Mouse (Mus musculus) testis, adult 2 months (tissue): ENCODE measurements around the gene Kiss1r. TPM values are rescaled to one million over a fixed set of nuclear protein-coding genes. Genes with fewer than 3 reads are reported as not detected.
A peak's percentile ranks its signal among the peaks of the same experiment; 100 is the strongest.

Experiments
- H3K27ac ChIP-seq: fragments of 200-500 bp; 2 replicates; pipeline ENCODE4 v1.5.1; 2012; ENCODE audit warnings: low read depth, low read length; ENCODE audit not compliant: control insufficient read depth, insufficient read depth
- H3K27me3 ChIP-seq: fragments of 200-500 bp; 2 replicates; pipeline ENCODE4 v1.6.1; 2012; ENCODE audit warnings: mild to moderate bottlenecking, low read length, moderate library complexity; ENCODE audit not compliant: control insufficient read depth, insufficient read depth
- H3K36me3 ChIP-seq: fragments of 200-500 bp; 2 replicates; pipeline ENCODE4 v1.6.1; 2012; ENCODE audit warnings: mild to moderate bottlenecking, low read length; ENCODE audit not compliant: control insufficient read depth, insufficient read depth
- H3K4me1 ChIP-seq: fragments of 200-500 bp; 2 replicates; pipeline ENCODE4 v1.6.1; 2012; ENCODE audit warnings: low read length; ENCODE audit not compliant: control insufficient read depth, insufficient read depth
- H3K4me3 ChIP-seq: fragments of 200-500 bp; 2 replicates; pipeline ENCODE4 v1.5.1; 2012; ENCODE audit warnings: low read depth, mild to moderate bottlenecking, low read length, moderate library complexity, mixed read lengths; ENCODE audit not compliant: control insufficient read depth
- CTCF ChIP-seq: fragments of 200-500 bp; IDR thresholded peaks from 2 replicates; pipeline ENCODE4 v1.5.1; 2012; ENCODE audit warnings: low read depth, mild to moderate bottlenecking, inconsistent platforms, low read length, moderate library complexity; ENCODE audit not compliant: control insufficient read depth, insufficient read depth, insufficient replicate concordance
- POLR2A ChIP-seq: fragments of 200-500 bp; IDR thresholded peaks from 2 replicates; pipeline ENCODE4 v1.6.1; 2012; ENCODE audit warnings: low read depth, mild to moderate bottlenecking, inconsistent platforms, low read length, moderate library complexity; ENCODE audit not compliant: control insufficient read depth
- polyA plus RNA-seq: library from polyadenylated mRNA; depleted of rRNA; stranded (reverse); fragments of >200 nt; gene quantifications from 2 replicates; pipeline ENCODE4 v1.2.3, GENCODE M21; 2012

Kiss1r gene
- polyA plus RNA-seq, 1 experiment, result 0.99 TPM

GRCm38 (mm10) chr10:79959847-79960601 lies 43.3 kb downstream of the Kiss1r start, which contains the start of gene Wdr18:
Wdr18 (plus strand) TSS chr10:79960152.
- TF ChIP-seq POLR2A (peak; percentile 72), CTCF (peak; percentile 98)
- no peaks in the 10 kb centered on the region for H3K27me3 ChIP-seq
- peaks cover 4% of the 10 kb centered on the region for H3K4me1 ChIP-seq
- H3K27ac ChIP-seq, result peak within 1 kb of the TSS; percentile 77
- peak within 1 kb of the TSS; percentile 92 for H3K4me3 ChIP-seq
- no peaks in the 10 kb centered on the region; the same call in 1 of the 2 replicates for H3K36me3 ChIP-seq

GRCm38 (mm10) chr10:79960671-79961294 lies 44.0 kb downstream of the Kiss1r start:
- Histone ChIP-seq H3K36me3 (no peaks in the 10 kb centered on the region; the same call in 1 of the 2 replicates), H3K27me3 (no peaks in the 10 kb centered on the region), H3K4me3 (peak overlapping the region; percentile 92), H3K27ac (no peak overlapping the region; the same call in 1 of the 2 replicates), H3K4me1 (peaks cover 4% of the 10 kb centered on the region)
- TF ChIP-seq CTCF, result no peak
- TF ChIP-seq POLR2A, result no peak

DNA sequence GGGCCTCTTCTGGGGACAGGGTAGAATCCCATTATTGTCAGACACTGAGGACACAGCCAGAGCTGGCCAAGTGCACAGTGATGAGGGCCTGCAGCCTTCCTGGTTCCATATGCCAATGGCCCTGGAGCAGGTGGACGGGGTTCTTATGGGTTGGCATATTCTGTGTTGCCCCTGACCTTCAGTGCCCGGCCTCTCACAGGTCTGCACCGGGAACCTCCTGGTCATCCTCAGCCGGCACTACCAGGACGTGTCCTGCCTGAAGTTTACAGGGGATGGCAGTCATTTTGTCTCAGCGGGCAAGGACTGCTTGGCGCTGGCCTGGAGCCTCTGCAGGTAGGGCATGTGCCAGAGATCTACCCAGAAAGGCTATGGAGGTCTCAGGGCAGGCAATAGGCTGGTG lies 48.0 kb downstream of the Kiss1r start:
- no peaks in the 10 kb centered on the region; the same call in 1 of the 2 replicates for H3K36me3 ChIP-seq
- H3K27me3 ChIP-seq, result no peaks in the 10 kb centered on the region

GRCm38 (mm10) chr10:79965325-79965724 lies 48.6 kb downstream of the Kiss1r start:
- TF ChIP-seq CTCF, result no peak
- TF ChIP-seq POLR2A, result no peak
- Histone ChIP-seq H3K27ac (no peak overlapping the region), H3K4me3 (no peak overlapping the region), H3K27me3 (no peaks in the 10 kb centered on the region), H3K36me3 (no peaks in the 10 kb centered on the region; the same call in 1 of the 2 replicates), H3K4me1 (peaks cover 7% of the 10 kb centered on the region)

More for the DNA sequence above, 48.0 kb downstream of the Kiss1r start:
- Histone ChIP-seq H3K4me3 (no peak overlapping the region), H3K27ac (no peak overlapping the region), H3K4me1 (peaks cover 7% of the 10 kb centered on the region)
- TF ChIP-seq CTCF (no peak), POLR2A (no peak)

DNA sequence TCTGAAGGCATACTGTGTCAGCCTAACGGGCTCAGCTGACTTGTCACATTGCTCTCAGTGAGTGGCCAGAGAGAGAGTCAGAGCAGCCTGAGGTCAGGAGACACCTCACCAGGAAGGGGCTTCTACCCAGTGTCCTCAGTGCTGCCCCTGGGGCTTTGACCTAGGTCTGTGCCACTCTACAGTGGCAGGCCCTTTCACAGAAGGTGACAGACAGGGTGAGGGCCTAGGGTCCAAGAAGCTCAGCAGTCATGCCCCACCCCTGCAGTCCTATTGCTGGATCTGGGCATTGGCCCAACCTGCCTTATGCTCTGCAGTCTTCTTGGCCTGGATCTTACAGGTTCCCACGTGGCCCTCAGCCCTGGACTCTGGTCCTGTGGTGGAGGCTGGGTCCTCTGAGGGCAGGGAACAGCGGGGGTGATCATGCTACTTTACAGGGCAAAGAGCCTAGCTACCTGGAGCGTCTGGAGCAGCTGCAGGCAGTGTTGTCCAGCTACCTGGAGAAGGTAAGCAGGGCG lies 50.2 kb downstream of the Kiss1r start:
- Histone ChIP-seq H3K27ac (no peak overlapping the region), H3K36me3 (no peaks in the 10 kb centered on the region; the same call in 1 of the 2 replicates), H3K27me3 (no peaks in the 10 kb centered on the region), H3K4me1 (peaks cover 12% of the 10 kb centered on the region), H3K4me3 (no peak overlapping the region)
- TF ChIP-seq POLR2A (no peak), CTCF (no peak)

DNA sequence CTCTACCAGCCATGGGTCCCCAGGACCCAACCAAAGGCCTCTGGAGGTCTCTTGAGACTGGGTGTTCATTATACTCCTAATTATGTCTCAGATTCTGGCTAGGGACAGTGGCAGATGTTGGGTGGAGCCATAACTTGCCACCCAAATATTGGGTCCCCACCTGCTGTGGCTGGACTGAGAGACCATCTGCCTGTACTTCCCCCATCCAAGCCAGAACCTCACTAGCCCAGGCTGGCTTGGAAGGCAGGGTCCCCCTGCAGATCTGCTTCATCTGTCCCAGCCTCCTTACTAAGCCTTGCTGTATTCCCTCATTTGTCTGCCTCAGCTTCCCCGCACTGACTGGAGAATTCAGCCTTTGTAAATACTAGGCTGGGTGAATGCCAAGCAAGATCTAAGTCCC lies 51.4 kb downstream of the Kiss1r start:
- H3K27me3 ChIP-seq, result no peaks in the 10 kb centered on the region
- H3K4me3 ChIP-seq, result no peak overlapping the region
- no peak overlapping the region for H3K27ac ChIP-seq
- no peak for TF ChIP-seq POLR2A
- no peaks in the 10 kb centered on the region for H3K36me3 ChIP-seq
- H3K4me1 ChIP-seq, result peaks cover 12% of the 10 kb centered on the region

DNA sequence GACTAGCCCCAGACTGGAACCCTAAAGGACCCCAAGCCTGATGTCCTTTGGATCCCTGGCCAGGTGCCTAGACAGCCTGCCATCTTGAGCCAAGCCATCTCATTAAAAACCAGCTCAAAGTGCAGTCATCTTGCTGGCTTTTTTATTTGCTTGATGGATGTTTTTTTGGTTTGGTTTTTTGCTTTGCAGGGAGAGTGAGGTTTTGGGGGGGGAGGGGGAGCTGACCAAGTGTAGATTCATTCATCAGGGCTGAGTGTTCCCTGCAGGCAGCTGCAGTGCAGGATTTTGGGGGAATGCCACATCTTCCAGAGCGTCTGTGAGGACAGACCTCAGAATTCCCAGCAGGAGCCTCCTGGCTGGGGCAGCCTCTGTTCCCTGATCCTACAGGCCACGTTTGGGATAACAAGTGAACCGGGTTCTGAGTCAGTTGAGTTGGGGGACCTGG lies 52.4 kb downstream of the Kiss1r start:
- H3K4me3 ChIP-seq, result no peak overlapping the region
- no peak for TF ChIP-seq CTCF
- no peak for TF ChIP-seq POLR2A
- no peaks in the 10 kb centered on the region for H3K36me3 ChIP-seq
- H3K4me1 ChIP-seq, result peaks cover 12% of the 10 kb centered on the region
- no peaks in the 10 kb centered on the region for H3K27me3 ChIP-seq
- H3K27ac ChIP-seq, result no peak overlapping the region
